Mouse (Mus musculus): Measurements from ENCODE around the gene Gtf2a1. TPM values are rescaled to one million over a fixed set of nuclear protein-coding genes. Genes with fewer than 3 reads are reported as not detected.
A peak's percentile ranks its signal among the peaks of the same experiment; 100 is the strongest.
"Not testable (repeated sequence)": the region's sequence is repeated elsewhere in the genome, so short reads cannot be mapped to it uniquely, and the experiment has no call there.

Gene Gtf2a1
- polyA plus RNA-seq, 1 experiment from 2014 or later = 32.0 TPM

DNA sequence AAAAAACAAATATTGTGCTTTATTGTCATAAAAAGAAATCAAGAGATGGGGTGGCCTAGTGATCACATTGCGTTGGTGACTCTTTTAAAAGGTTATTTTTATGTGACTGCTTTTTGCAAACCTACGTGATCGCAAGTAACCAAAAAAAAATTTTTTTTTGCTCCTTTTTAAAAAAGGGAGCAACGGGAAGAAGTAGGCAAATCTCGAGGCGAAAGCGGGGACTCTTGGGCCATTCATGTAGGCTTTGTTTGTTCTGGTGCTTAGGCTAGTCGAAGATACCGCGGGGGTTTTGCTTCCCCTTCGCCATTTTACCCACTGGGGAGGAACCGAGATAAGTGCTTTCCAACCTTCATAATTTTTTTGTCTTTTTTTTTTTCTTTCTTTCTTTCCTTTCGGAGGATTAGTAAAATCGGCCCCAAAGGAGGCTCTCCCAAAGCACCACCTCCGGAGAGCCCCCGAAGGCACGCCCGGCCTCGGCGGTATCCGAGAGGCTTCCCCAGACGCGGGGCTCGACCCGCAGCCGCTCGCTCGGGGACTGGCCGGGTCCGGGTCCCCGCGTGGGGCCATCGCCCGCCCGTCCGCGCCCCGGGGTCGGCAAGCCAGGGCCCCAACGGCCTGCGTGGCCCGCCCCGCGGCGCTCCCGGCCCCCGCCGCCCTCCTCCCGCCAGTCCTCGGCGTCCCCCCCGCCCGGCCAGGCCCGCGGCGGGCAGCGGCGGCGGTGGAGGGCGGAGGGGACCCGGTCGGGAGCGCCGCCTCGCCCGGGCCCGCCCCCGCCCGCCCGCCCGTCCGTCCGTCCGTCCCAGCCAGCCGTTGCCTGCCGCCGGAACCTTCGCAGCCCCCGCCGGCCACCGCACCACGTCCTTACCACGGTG lies 1.4 kb downstream of the Gtf2a1 start:
- H3K27ac ChIP-seq = peak overlapping the region; percentile 100
- peak overlapping the region; percentile 91 for H3K4me3 ChIP-seq
- DNase-seq (ENCODE audit: low spot score) = peak; percentile 74
- peaks cover 16% of the 10 kb centered on the region; the same call in 1 of the 2 replicates for H3K4me1 ChIP-seq
- 1% methylated on average over 82 of the region's 83 CpGs for WGBS
- peaks cover 22% of the 10 kb centered on the region for H3K36me3 ChIP-seq
- no peaks in the 10 kb centered on the region for H3K27me3 ChIP-seq (ENCODE audit: insufficient read depth, poor library complexity, severe bottlenecking)
- no peaks in the 10 kb centered on the region for H3K9me3 ChIP-seq

DNA sequence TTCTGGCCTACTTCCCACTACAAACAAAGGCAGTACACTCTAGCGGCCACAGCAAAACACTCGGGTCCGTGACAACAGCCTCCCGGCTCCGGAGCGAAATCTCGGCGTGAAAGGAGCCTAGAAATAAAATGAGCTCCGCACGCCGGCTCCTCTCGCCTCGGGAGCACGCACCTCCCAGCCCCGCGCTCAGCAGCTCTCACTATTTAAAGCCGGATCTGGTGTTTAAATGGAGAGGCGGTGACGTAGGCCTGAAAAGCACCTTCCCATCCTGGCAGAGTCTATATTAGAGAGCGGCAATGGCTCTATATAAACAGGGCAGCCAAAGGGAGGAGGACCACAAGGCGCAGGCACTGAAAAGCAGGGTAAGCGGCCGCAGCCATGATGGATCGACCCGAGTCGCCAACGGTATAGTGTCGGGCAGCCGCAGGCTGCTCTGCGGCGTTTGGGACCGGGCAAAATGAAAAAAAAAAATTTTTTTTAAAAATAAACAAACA lies 2.1 kb downstream of the Gtf2a1 start:
- Histone ChIP-seq H3K4me1 (peaks cover 23% of the 10 kb centered on the region; the same call in 1 of the 2 replicates), H3K27me3 (ENCODE audit: insufficient read depth, poor library complexity, severe bottlenecking) (no peaks in the 10 kb centered on the region), H3K27ac (peak overlapping the region; percentile 100), H3K9me3 (no peaks in the 10 kb centered on the region), H3K36me3 (peaks cover 23% of the 10 kb centered on the region), H3K4me3 (peak overlapping the region; percentile 91)
- under 1% methylated on average over 32 of the region's 32 CpGs for WGBS
- peak; percentile 95 for DNase-seq (ENCODE audit: low spot score)

DNA sequence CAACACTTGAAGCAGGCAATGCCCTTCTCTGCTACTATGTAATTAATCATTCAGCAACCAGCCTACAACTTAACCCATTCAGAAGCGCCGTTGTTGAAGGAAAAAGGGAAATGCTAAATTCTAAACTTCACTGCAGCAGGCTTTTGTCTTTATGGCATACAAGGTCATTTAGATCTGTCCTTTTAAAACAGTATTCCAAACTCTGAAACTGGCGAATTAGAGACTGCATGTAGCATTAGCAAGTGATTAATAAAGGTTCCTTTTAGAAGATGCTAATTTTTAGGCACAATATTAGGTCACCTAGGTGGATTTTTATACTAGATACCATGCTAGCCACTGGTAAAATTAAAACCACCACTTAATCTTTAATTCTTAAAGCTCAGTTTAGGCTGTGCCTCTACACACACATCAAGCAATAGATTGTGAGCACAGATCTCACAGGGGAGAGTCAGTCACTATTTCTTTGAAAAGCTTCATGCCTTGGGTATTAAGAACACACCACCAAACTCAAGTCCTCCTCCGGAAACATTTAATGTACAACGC lies 2.7 kb downstream of the Gtf2a1 start:
- WGBS = 40% methylated on average over 5 of the region's 5 CpGs
- DNase-seq (ENCODE audit: low spot score) = peak; percentile 17

DNA sequence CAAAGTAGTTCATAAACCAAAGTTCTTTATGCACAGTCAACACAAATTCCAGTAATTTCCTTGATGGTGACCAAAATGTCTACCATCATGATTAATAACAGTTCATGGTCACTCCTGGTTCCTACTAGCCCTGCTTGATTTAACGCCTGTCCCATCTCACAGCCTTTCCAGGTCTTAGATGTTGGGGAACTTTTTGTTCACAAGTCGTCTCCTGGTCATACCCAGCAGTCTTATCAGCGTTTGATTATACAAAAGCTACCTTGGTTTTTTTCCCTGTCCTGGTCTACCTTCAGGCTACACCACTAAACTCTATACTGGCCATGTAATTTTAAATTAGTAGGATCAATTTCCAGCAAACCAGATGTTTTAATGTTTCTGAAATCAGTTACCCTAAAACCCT lies 3.2 kb downstream of the Gtf2a1 start:
- H3K27ac ChIP-seq = no peak overlapping the region
- H3K4me1 ChIP-seq = peaks cover 29% of the 10 kb centered on the region; the same call in 1 of the 2 replicates
- no peaks in the 10 kb centered on the region for H3K9me3 ChIP-seq
- no peaks in the 10 kb centered on the region for H3K27me3 ChIP-seq (ENCODE audit: insufficient read depth, poor library complexity, severe bottlenecking)
- 58% methylated on average over 3 of the region's 3 CpGs for WGBS
- peaks cover 23% of the 10 kb centered on the region for H3K36me3 ChIP-seq
- peak; percentile 38 for DNase-seq (ENCODE audit: low spot score)
- peak overlapping the region; percentile 91 for H3K4me3 ChIP-seq

More for the DNA sequence above, 2.7 kb downstream of the Gtf2a1 start:
- Histone ChIP-seq H3K27me3 (ENCODE audit: insufficient read depth, poor library complexity, severe bottlenecking) (no peaks in the 10 kb centered on the region), H3K36me3 (peaks cover 23% of the 10 kb centered on the region), H3K4me1 (peaks cover 29% of the 10 kb centered on the region; the same call in 1 of the 2 replicates), H3K9me3 (no peaks in the 10 kb centered on the region), H3K4me3 (peak overlapping the region; percentile 91), H3K27ac (peak overlapping the region; percentile 100)

DNA sequence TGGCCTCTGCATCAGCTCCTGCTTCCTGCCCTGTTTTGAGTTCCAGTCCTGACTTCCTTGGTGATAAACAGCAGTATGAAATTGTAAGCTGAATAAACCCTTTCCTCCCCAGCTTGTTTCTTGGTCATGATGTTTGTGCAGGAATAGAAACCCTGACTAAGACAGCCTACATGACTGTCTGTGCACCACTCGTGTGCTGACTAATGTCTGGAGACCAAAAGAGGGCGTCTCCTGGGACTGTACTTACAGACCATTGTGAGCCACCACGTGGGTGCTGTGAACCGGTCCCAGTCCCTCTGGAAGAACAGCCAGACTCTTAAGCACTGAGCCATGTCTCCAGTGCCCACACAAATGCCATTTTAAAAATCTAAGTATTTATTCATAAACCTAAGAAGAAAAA lies 4.5 kb downstream of the Gtf2a1 start:
- not testable (repeated sequence) for H3K27me3 ChIP-seq (ENCODE audit: insufficient read depth, poor library complexity, severe bottlenecking); H3K27ac ChIP-seq; H3K4me3 ChIP-seq; H3K9me3 ChIP-seq
- DNase-seq (ENCODE audit: low spot score) = peak; percentile 31
- H3K36me3 ChIP-seq = peaks cover 23% of the 10 kb centered on the region
- H3K4me1 ChIP-seq = peaks cover 26% of the 10 kb centered on the region; the same call in 1 of the 2 replicates
- 93% methylated on average over 4 of the region's 4 CpGs for WGBS

DNA sequence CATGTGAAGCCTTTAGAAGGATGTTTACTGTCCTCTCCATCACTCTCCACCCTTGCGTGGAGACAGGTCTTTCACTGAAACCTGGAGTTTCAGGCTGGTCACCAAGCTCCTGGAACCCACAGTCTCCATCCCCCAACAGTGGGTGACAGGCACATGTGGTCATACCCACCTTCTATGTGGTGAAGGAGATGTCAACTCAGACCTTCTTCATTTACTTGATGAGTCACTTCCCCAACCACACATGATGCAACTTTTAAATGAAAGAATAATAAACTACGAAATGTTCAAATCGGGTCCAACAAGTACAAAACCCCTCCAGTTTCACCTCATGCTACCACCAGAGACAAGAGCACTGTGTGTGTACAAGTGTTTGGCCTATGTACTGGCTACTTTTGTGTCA lies 5.1 kb downstream of the Gtf2a1 start:
- WGBS = 90% methylated on average over 3 of the region's 3 CpGs
- Histone ChIP-seq H3K4me3 (no peak overlapping the region), H3K9me3 (no peaks in the 10 kb centered on the region), H3K27me3 (ENCODE audit: insufficient read depth, poor library complexity, severe bottlenecking) (no peaks in the 10 kb centered on the region), H3K27ac (no peak overlapping the region), H3K4me1 (peaks cover 23% of the 10 kb centered on the region; the same call in 1 of the 2 replicates), H3K36me3 (peaks cover 26% of the 10 kb centered on the region)
- peak; percentile 27 for DNase-seq (ENCODE audit: low spot score)

DNA sequence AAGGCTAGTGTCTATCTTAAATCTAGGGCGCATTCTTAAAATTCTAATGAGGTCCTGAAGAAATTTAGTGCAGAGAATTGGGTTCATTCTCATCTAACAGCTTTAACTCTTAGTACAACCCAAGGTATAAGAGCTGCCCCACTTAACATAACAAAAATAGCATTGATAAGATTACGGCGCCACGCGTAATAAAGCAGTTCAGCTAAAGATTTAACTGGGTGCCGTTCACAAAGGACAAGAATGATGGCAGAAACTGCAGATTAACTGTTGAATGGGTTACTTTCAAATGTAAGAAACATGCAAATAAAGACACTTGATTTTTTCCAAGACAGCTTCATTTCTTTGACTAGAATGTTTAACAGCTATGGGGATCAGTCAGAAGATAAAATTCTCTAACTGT lies 6.9 kb downstream of the Gtf2a1 start:
- H3K27ac ChIP-seq = no peak overlapping the region
- H3K27me3 ChIP-seq (ENCODE audit: insufficient read depth, poor library complexity, severe bottlenecking) = no peaks in the 10 kb centered on the region
- no peak overlapping the region for H3K4me3 ChIP-seq
- H3K4me1 ChIP-seq = peaks cover 23% of the 10 kb centered on the region; the same call in 1 of the 2 replicates
- no peaks in the 10 kb centered on the region for H3K9me3 ChIP-seq
- H3K36me3 ChIP-seq = peaks cover 38% of the 10 kb centered on the region
- peak; percentile 16 for DNase-seq (ENCODE audit: low spot score)
- 41% methylated on average over 6 of the region's 6 CpGs for WGBS

DNA sequence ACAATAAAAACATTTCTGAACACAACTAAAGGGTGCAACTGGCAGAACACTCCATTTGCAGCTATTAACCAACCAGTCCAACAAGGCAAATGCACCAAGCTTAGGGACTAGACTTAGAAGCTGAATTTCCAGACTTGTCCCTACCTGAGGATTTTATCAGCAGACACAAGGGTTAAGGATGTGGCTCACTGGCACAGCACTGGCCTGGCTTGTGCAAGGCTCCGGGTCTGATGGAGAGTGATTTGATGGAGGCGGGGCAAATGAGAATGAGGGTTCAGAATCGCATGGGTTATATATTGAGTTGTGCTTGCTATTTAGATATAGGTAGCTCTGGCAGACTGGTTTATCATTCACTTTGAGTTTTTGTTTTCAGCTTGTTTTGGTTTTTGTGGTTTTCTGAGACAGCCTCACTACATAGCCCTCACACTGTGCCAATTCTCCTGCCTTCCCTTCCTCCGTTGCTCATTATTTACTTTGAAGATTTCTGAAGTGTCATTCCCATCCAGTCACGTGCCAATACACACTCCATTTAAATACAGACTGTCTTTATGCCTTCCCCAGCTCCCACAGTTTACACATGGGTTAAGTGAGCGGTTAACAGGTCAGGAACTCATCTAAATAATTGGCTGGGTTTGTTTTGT lies 7.8 kb downstream of the Gtf2a1 start:
- DNase-seq (ENCODE audit: low spot score) = peak; percentile 22
- peaks cover 43% of the 10 kb centered on the region for H3K36me3 ChIP-seq
- no peaks in the 10 kb centered on the region for H3K9me3 ChIP-seq
- no peaks in the 10 kb centered on the region for H3K27me3 ChIP-seq (ENCODE audit: insufficient read depth, poor library complexity, severe bottlenecking)
- peaks cover 21% of the 10 kb centered on the region; the same call in 1 of the 2 replicates for H3K4me1 ChIP-seq
- WGBS = 75% methylated on average over 6 of the region's 6 CpGs
- H3K4me3 ChIP-seq = no peak overlapping the region
- H3K27ac ChIP-seq = no peak overlapping the region

DNA sequence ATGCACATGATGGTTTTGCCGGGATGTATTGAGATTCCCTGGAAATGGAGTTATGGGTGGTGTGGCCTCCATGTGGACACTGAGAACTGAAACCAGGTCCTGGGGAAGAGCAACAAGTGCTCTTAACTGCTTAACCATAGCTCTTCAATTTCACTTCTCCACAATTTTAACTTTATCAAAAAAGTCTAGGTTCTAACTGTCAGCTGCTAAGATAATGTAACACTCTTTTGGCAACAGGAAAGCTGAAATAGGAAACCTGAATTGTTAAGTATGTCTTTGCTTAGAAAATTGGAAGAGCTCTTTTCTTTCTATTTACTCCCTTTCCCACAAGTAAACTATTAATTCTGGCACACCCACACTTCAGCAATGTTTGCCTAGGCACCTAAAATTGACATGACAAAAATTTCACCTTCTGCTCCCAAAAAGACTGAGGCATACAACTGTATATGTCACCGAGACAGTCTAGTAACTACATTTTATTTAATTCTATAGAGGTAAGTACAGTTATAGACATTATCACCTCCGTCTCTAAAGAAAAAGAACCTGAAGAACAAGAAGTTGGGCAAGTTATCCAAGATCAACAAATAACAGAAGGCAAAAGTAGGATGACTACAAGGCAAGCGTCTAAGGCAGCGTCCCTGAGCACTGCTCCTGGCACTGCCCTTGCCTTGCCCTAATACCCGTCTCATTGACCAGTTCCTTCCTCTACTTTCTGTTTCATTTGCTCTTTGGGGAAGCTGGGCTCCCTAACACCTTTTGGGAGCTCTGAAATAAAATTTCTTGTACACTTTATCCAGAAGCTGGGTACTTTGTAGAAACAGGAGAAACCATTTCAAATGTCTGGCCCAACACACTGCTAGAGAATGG lies 8.8 kb downstream of the Gtf2a1 start:
- Histone ChIP-seq H3K27me3 (ENCODE audit: insufficient read depth, poor library complexity, severe bottlenecking) (no peaks in the 10 kb centered on the region), H3K9me3 (no peaks in the 10 kb centered on the region), H3K36me3 (peaks cover 47% of the 10 kb centered on the region), H3K4me1 (peaks cover 18% of the 10 kb centered on the region; the same call in 1 of the 2 replicates), H3K4me3 (no peak overlapping the region), H3K27ac (no peak overlapping the region)
- no peak for DNase-seq (ENCODE audit: low spot score)
- WGBS = 93% methylated on average over 6 of the region's 6 CpGs

DNA sequence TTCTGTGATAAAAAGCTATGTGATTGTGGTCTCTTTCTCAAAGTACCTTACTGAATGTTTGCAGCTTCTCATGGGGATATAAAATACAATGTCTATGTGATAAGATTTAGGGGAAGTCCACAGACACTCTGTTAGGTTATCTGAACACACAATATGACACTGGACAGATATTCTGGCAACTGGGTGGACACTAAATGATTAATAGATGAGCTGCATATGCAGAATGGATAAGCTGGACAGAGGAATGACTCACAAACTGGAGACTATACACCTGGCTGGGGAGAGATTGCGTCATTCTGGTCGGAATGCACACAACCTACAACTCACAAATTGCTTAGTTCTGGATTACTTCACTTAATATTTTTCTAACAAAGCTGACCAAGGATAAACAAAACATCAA lies 10.6 kb downstream of the Gtf2a1 start:
- Histone ChIP-seq H3K9me3 (no peaks in the 10 kb centered on the region), H3K4me3 (no peak overlapping the region), H3K36me3 (peaks cover 41% of the 10 kb centered on the region), H3K27me3 (ENCODE audit: insufficient read depth, poor library complexity, severe bottlenecking) (no peaks in the 10 kb centered on the region), H3K4me1 (peaks cover 18% of the 10 kb centered on the region; the same call in 1 of the 2 replicates), H3K27ac (no peak overlapping the region)
- 93% methylated on average over 2 of the region's 2 CpGs for WGBS
- DNase-seq (ENCODE audit: low spot score) = no peak

DNA sequence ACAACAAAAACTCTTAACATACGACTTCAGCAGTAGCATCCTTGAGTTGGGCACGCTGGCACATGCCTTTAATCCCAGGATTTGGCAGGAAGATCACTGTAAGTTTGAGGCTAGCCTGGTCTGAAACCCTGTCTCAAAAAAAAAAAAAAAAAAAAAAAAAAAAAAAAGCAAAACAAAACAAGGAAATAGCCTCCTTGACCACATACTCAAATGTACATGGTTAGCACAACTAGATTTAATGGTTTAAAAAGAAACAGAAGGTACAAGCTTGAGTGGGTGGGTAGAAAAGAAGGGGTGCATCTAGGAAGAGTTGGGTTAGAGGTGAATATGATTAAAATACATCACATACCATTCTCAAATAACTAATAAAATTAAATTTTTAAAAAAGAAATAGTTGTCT lies 18.6 kb downstream of the Gtf2a1 start:
- no peaks in the 10 kb centered on the region for H3K9me3 ChIP-seq
- H3K4me3 ChIP-seq = no peak overlapping the region
- peaks cover 81% of the 10 kb centered on the region for H3K36me3 ChIP-seq
- H3K27me3 ChIP-seq (ENCODE audit: insufficient read depth, poor library complexity, severe bottlenecking) = no peaks in the 10 kb centered on the region
- WGBS = 88% methylated on average over 2 of the region's 2 CpGs
- DNase-seq (ENCODE audit: low spot score) = no peak
- H3K27ac ChIP-seq = no peak overlapping the region
- no peaks in the 10 kb centered on the region for H3K4me1 ChIP-seq

DNA sequence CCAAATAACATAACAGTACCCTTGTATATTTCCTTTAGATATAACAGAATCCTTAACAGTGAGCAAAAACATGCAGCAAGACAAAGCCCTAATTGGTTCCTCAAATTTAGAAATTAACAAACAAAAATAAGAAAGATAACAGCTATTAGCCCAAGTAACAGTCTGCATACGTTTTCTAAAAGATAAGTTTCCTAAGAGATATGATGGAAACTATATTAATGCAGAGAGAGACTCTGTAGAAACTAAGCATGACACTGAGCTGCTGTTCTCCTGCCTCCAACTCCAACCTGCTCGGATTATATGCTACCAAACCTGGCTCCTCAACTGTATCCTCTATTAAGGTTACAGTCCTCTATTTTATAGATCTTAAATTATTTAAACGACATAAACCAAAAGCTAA lies 21.0 kb downstream of the Gtf2a1 start:
- Histone ChIP-seq H3K27ac (no peak overlapping the region), H3K9me3 (no peaks in the 10 kb centered on the region), H3K27me3 (ENCODE audit: insufficient read depth, poor library complexity, severe bottlenecking) (no peaks in the 10 kb centered on the region), H3K4me3 (no peak overlapping the region), H3K36me3 (peaks cover 79% of the 10 kb centered on the region), H3K4me1 (no peaks in the 10 kb centered on the region)
- 80% methylated on average over 3 of the region's 3 CpGs for WGBS
- DNase-seq (ENCODE audit: low spot score) = no peak

Data from heart, embryonic 10.5 days (tissue).